Mouse (Mus musculus): Measurements from ENCODE around the gene Gm17949.

Gm17949 gene

GRCm38 (mm10) chr17:57011236-57012141, at the start of gene Gm17949, which contains the start of gene Gtf2f1:
TSS of gene Gm17949 (plus strand) at chr17:57011469.
TSS of gene Gtf2f1 (minus strand) at chr17:57011288.
- DNase-seq: peak; percentile 91

GRCm38 (mm10) chr17:56961880-56962279, 49.4 kb upstream of the Gm17949 start:
- no peak for DNase-seq

GRCm38 (mm10) chr17:56962642-56963405, 48.4 kb upstream of the Gm17949 start:
- no peak for DNase-seq

- no peak for DNase-seq
Measured at GRCm38 (mm10) chr17:56963646-56964045, 47.6 kb upstream of the Gm17949 start.

- DNase-seq: no peak
Measured at GRCm38 (mm10) chr17:56969321-56969720, 41.9 kb upstream of the Gm17949 start.

GRCm38 (mm10) chr17:56970081-56970480, 41.2 kb upstream of the Gm17949 start:
- no peak for DNase-seq

GRCm38 (mm10) chr17:56973956-56974707, 37.1 kb upstream of the Gm17949 start:
- DNase-seq: no peak

- DNase-seq: no peak
Measured at GRCm38 (mm10) chr17:56974708-56975240, 36.5 kb upstream of the Gm17949 start.

- DNase-seq: no peak
Measured at GRCm38 (mm10) chr17:56975391-56975790, 35.9 kb upstream of the Gm17949 start.

- DNase-seq: no peak
Measured at GRCm38 (mm10) chr17:56976531-56977390, 34.5 kb upstream of the Gm17949 start.

GRCm38 (mm10) chr17:56979524-56979923, 31.7 kb upstream of the Gm17949 start:
- no peak for DNase-seq

GRCm38 (mm10) chr17:56981049-56981448, 30.2 kb upstream of the Gm17949 start:
- no peak for DNase-seq

GRCm38 (mm10) chr17:56982013-56982412, 29.3 kb upstream of the Gm17949 start, which contains the start of gene Acer1:
TSS of gene Acer1 (minus strand) at chr17:56982126.
- no peak for DNase-seq

- DNase-seq: no peak
Measured at GRCm38 (mm10) chr17:56984886-56985285, 26.4 kb upstream of the Gm17949 start.

GRCm38 (mm10) chr17:56985656-56986055, 25.6 kb upstream of the Gm17949 start:
- DNase-seq: no peak

- DNase-seq: no peak
Measured at GRCm38 (mm10) chr17:56986105-56986805, 25.0 kb upstream of the Gm17949 start.

- no peak for DNase-seq
Measured at GRCm38 (mm10) chr17:56988441-56988840, 22.8 kb upstream of the Gm17949 start.

- no peak for DNase-seq
Measured at GRCm38 (mm10) chr17:56988921-56989430, 22.3 kb upstream of the Gm17949 start.

- DNase-seq: no peak
Measured at GRCm38 (mm10) chr17:56989467-56990114, 21.7 kb upstream of the Gm17949 start.

- DNase-seq: peak; percentile 89
Measured at GRCm38 (mm10) chr17:56990115-56990746, 21.0 kb upstream of the Gm17949 start, which contains the start of gene Clpp. TSS of gene Clpp (plus strand) at chr17:56990305.
